In genomic region chr2:73270071-73270592, GRCm38 (mm10) we compare ENCODE assay signal across 12 mouse cellular contexts. TPM values are rescaled to one million over a fixed set of nuclear protein-coding genes. Genes with fewer than 3 reads are reported as not detected.
A peak's percentile ranks its signal among the peaks of the same experiment; 100 is the strongest.
DNase-seq lines count a peak whose midpoint lies in the region; ATAC-seq lines count a peak whose summit lies in the region.
"Had no signal": no experiment of that assay in that cellular context is flagged by ENCODE, and none has a peak within 500 bp of the region (broad histone marks: within the 10 kb centered on the region; RNA-seq: fewer than 3 reads in every experiment).

No protein-coding gene starts in this region.

- no peaks in the 10 kb centered on the region for H3K36me3 ChIP-seq in kidney, embryonic 15.5 days
- no peaks in the 10 kb centered on the region for H3K36me3 ChIP-seq in forebrain, embryonic 12.5 days (replicated peaks)
- no peaks in the 10 kb centered on the region for H3K36me3 ChIP-seq in midbrain, embryonic 12.5 days

- H3K27me3 ChIP-seq in kidney, embryonic 15.5 days = peaks cover 93% of the 10 kb centered on the region
- H3K27me3 ChIP-seq in forebrain, embryonic 12.5 days = peaks cover 86% of the 10 kb centered on the region
- H3K27me3 ChIP-seq in midbrain, embryonic 12.5 days = peaks cover 93% of the 10 kb centered on the region

- H3K4me3 ChIP-seq in kidney, embryonic 15.5 days (replicated peaks) = peak overlapping the region; percentile 7; the same call in 1 of the 2 replicates
- peak overlapping the region; percentile 57 for H3K4me3 ChIP-seq in forebrain, embryonic 12.5 days (replicated peaks)
- H3K4me3 ChIP-seq in midbrain, embryonic 12.5 days = peak overlapping the region; percentile 47
- H3K4me3 ChIP-seq: erythroblast, embryonic 14.5 days; heart, adult 2 months had no signal

- H3K9me3 ChIP-seq in kidney, embryonic 15.5 days (replicated peaks) = no peaks in the 10 kb centered on the region
- no peaks in the 10 kb centered on the region for H3K9me3 ChIP-seq in forebrain, embryonic 12.5 days
- H3K9me3 ChIP-seq in midbrain, embryonic 12.5 days = no peaks in the 10 kb centered on the region

- WGBS in kidney, embryonic 15.5 days = 1% methylated on average over 14 of the region's 14 CpGs
- WGBS in forebrain, embryonic 12.5 days = 1% methylated on average over 14 of the region's 14 CpGs
- under 1% methylated on average over 14 of the region's 14 CpGs for WGBS in midbrain, embryonic 12.5 days

- no peak overlapping the region for H3K4me2 ChIP-seq in kidney, embryonic 15.5 days
- peak overlapping the region; percentile 60 for H3K4me2 ChIP-seq in forebrain, embryonic 12.5 days
- H3K4me2 ChIP-seq in midbrain, embryonic 12.5 days (replicated peaks) = peak overlapping the region; percentile 56; the same call in 1 of the 2 replicates

- H3K4me1 ChIP-seq in kidney, embryonic 15.5 days = peaks cover 52% of the 10 kb centered on the region
- peaks cover 58% of the 10 kb centered on the region for H3K4me1 ChIP-seq in forebrain, embryonic 12.5 days
- peaks cover 48% of the 10 kb centered on the region for H3K4me1 ChIP-seq in midbrain, embryonic 12.5 days

- no peak for DNase-seq in kidney, postnatal 25 days
- peak; percentile 47 for DNase-seq in embryo, embryonic 10.5 days (ENCODE audit: low spot score)
- no peak for DNase-seq in cerebellum, adult 11 months
- DNase-seq in adrenal gland, postnatal 4 days (ENCODE audit: low spot score in 2 of 2) = no peak
- DNase-seq in layer of hippocampus, postnatal 14 days (ENCODE audit: low spot score in 2 of 2) = no peak
- DNase-seq: lung, adult 18-20 months had no signal

- no peak overlapping the region for H3K27ac ChIP-seq in kidney, embryonic 15.5 days
- peak overlapping the region; percentile 37 for H3K27ac ChIP-seq in forebrain, embryonic 12.5 days
- no peak overlapping the region for H3K27ac ChIP-seq in midbrain, embryonic 12.5 days (replicated peaks)
- H3K27ac ChIP-seq: heart, adult 2 months had no signal

- no peak for ATAC-seq in kidney, embryonic 15.5 days (replicated peaks; ENCODE audit: low FRiP score)
- ATAC-seq in forebrain, embryonic 12.5 days (ENCODE audit: low FRiP score) = no peak
- no peak for ATAC-seq in midbrain, embryonic 12.5 days (ENCODE audit: low FRiP score, low read depth)

- no peak overlapping the region for H3K9ac ChIP-seq in kidney, embryonic 15.5 days
- H3K9ac ChIP-seq in forebrain, embryonic 12.5 days = peak overlapping the region; percentile 12; the same call in 1 of the 2 replicates
- no peak overlapping the region for H3K9ac ChIP-seq in midbrain, embryonic 12.5 days (replicated peaks)

RNA-seq across cellular contexts. Expression of gene Sp9, which starts 1.6 kb away (rescaled TPM):
- polyA plus RNA-seq in kidney, embryonic 15.5 days (2015; fragmentation: Nextera tagmentation; extraction: Ambion mirVana) = 0.06 TPM in 1 of 2 replicates, not detected in the other
- polyA plus RNA-seq in forebrain, embryonic 12.5 days (2016; fragmentation: Nextera tagmentation; extraction: Ambion mirVana) = 12.9 and 16.1 TPM in 2 replicates
- 4.6 and 7.6 TPM in 2 replicates for polyA plus RNA-seq in midbrain, embryonic 12.5 days (2016; fragmentation: Nextera tagmentation; extraction: Ambion mirVana)
- total RNA-seq in adrenal gland, postnatal 4 days (2021) = under 1 TPM in 1 of 2 experiments, not detected in 1; 0.20 TPM
- total RNA-seq in layer of hippocampus, postnatal 14 days (2021) = 1 to 10 TPM; 4.6 to 4.8 TPM
- total RNA-seq: heart, adult 2 months had no signal
- polyA plus RNA-seq: erythroblast, embryonic 14.5 days; heart, adult 2 months; spleen, adult 2 months had no signal

RNA-seq across cellular contexts. Expression of gene Scrn3, which starts 42.3 kb away (rescaled TPM):
- polyA plus RNA-seq in kidney, embryonic 15.5 days (2015; fragmentation: Nextera tagmentation; extraction: Ambion mirVana) = 18.5 TPM in 2 replicates
- polyA plus RNA-seq in forebrain, embryonic 12.5 days (2016; fragmentation: Nextera tagmentation; extraction: Ambion mirVana) = 10.9 and 12.7 TPM in 2 replicates
- polyA plus RNA-seq in midbrain, embryonic 12.5 days (2016; fragmentation: Nextera tagmentation; extraction: Ambion mirVana) = 9.7 and 11.3 TPM in 2 replicates
- total RNA-seq in adrenal gland, postnatal 4 days (2021) = 10 to 100 TPM; 15.1 to 22.8 TPM
- 10 to 100 TPM; 15.0 to 16.8 TPM for total RNA-seq in layer of hippocampus, postnatal 14 days (2021)

RNA-seq across cellular contexts. Expression of gene Cir1, which starts 42.4 kb away (rescaled TPM):
- 24.5 and 25.8 TPM in 2 replicates for polyA plus RNA-seq in kidney, embryonic 15.5 days (2015; fragmentation: Nextera tagmentation; extraction: Ambion mirVana)
- polyA plus RNA-seq in forebrain, embryonic 12.5 days (2016; fragmentation: Nextera tagmentation; extraction: Ambion mirVana) = 24.0 and 26.1 TPM in 2 replicates
- 24.7 and 28.3 TPM in 2 replicates for polyA plus RNA-seq in midbrain, embryonic 12.5 days (2016; fragmentation: Nextera tagmentation; extraction: Ambion mirVana)
- total RNA-seq in adrenal gland, postnatal 4 days (2021) = 10 to 100 TPM; 25.3 to 28.8 TPM
- 10 to 100 TPM; 25.7 to 25.9 TPM for total RNA-seq in layer of hippocampus, postnatal 14 days (2021)

RNA-seq across cellular contexts. Expression of gene Ola1, which starts 51.4 kb away (rescaled TPM):
- polyA plus RNA-seq in kidney, embryonic 15.5 days (2015; fragmentation: Nextera tagmentation; extraction: Ambion mirVana) = 88.9 and 97.6 TPM in 2 replicates
- 104 and 106 TPM in 2 replicates for polyA plus RNA-seq in forebrain, embryonic 12.5 days (2016; fragmentation: Nextera tagmentation; extraction: Ambion mirVana)
- 81.1 and 88.0 TPM in 2 replicates for polyA plus RNA-seq in midbrain, embryonic 12.5 days (2016; fragmentation: Nextera tagmentation; extraction: Ambion mirVana)
- total RNA-seq in adrenal gland, postnatal 4 days (2021) = 10 to 100 TPM; 54.5 to 56.9 TPM
- total RNA-seq in layer of hippocampus, postnatal 14 days (2021) = 100 to 1,000 TPM; 120 to 128 TPM

Comparison
In these comparisons a context has a peak if more than half of its experiments do, and no peak if none do; other contexts are left out.
1. H3K4me3 ChIP-seq: peak in every context shown above with its lines; median percentile 57 in forebrain, embryonic 12.5 days; 47 in midbrain, embryonic 12.5 days; 7 in kidney, embryonic 15.5 days.